Mouse (Mus musculus) Patski (cell line): ENCODE data around the gene Sgsm3. TPM values are rescaled to one million over a fixed set of nuclear protein-coding genes. Genes with fewer than 3 reads are reported as not detected.

Experiments used
- ATAC-seq: fragments of 100-300 bp; one replicate; pipeline ENCODE4 v1.8.0; 2021
- CTCF ChIA-PET: fragments of 350-600 bp; sonication (Branson Sonifier 250); formaldehyde crosslinking; loops from one replicate; lab custom pipeline; 2022; ENCODE audit warnings: inconsistent platforms; lab: Charles Lee
- POLR2A ChIA-PET: fragments of 350-600 bp; sonication (Branson Sonifier 250); formaldehyde crosslinking; loops from one replicate; lab custom pipeline; 2022; ENCODE audit warnings: antibody characterized with exemption, inconsistent platforms; lab: Charles Lee
- DNase-seq: peaks from one replicate; pipeline ENCODE4 v3.0.0-alpha.2; 2011; ENCODE audit warnings: low read depth, low spot score
- H3K27me3 ChIP-seq: fragments of 371-371 bp; one replicate; pipeline ENCODE4 v1.5.1; 2021
- CTCF ChIP-seq: fragments of 100-300 bp; IDR thresholded peaks from one replicate; pipeline ENCODE4 v1.5.1; 2021
- in situ Hi-C: fragments of 300-500 bp; cut with MboI; formaldehyde crosslinking; loops from 3 replicates; pipeline ENCODE4 v1.11.1; 2018; ENCODE audit warnings: low pct_unique_long_range_greater_than_20kb, mixed read lengths
- polyA plus RNA-seq: library from polyadenylated mRNA; unstranded; gene quantifications from one replicate; pipeline ENCODE4 v1.2.3, GENCODE M21; 2021

Sgsm3 gene
- polyA plus RNA-seq, 1 experiment from 2014 or later = 36.8 TPM

DNA sequence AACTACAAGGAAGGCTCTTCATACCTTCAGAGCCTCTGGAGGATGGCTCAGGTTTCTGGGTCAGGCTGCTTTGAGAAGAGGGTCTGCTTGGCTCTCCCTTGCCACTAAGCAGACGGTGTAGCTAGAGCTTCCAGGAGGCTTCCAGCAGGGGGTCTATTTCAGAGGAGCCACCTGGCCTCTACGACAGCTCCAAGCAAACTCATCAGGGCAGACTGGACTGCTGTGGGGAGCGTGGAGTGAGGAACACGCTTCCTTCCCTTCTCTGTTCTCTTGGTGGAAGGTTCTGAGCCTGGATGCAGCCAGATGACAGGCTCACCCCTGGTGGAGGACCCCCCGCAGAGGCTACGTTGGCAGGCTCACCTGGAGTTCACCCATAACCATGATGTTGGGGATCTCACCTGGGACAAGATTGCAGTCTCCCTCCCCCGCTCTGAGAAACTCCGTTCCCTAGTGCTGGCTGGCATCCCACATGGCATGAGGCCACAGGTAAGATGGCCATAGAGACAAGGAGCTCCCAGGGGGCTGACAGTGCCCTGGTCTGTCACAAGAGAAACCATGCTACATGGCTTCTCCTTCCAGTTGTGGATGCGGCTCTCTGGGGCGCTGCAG lies 28.7 kb downstream of the Sgsm3 start:
- POLR2A ChIA-PET = no interaction called here
- CTCF ChIA-PET = no interaction called here
- TF ChIP-seq CTCF = no peak
- no peak for DNase-seq
- ATAC-seq = no peak
- in situ Hi-C loops = no loop called here
- H3K27me3 ChIP-seq = no peaks in the 10 kb centered on the region

DNA sequence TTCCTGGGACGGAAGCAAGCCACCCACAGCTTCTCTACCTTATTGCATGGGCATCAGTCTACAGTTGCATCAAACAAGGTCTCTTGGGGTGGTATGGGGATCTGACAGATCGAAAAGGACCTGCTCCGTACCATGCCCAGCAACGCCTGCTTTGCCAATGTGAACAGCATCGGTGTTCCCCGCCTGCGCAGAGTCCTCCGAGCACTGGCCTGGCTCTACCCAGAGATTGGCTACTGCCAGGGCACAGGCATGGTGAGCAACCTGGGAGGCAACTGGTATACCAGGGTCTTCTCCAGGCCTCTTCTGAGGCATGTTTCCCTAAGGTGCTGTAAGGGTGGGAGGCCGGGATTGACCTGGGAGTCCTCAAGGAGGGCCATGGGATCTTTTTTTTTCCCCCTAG lies 29.8 kb downstream of the Sgsm3 start:
- POLR2A ChIA-PET = no interaction called here
- no peaks in the 10 kb centered on the region for H3K27me3 ChIP-seq
- TF ChIP-seq CTCF = no peak
- CTCF ChIA-PET = no interaction called here
- DNase-seq (no peak), ATAC-seq (no peak)
- in situ Hi-C loops = no loop called here

DNA sequence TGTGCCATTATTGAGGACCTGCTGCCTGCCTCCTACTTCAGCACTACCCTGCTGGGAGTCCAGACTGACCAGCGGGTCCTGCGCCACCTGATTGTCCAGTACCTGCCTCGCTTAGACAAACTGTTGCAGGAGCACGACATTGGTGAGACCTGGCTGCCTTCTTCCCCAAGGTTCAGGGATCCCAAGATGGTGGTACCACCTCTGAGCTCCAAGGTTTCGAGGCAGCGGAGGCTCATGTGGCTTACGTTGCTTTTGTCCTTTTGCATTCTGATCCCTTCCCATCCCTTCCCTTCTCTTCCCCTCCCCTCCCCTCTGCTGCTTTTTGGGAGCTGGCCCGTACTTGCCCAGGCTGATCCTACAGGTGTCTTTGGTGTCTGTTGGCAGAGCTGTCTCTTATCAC lies 30.3 kb downstream of the Sgsm3 start:
- no peak for ATAC-seq
- CTCF ChIA-PET = interaction anchor here (1.4 kb wide), 1 partner anchor 19 kb away, joined by 8 read pairs; no protein-coding TSS in a partner anchor
- in situ Hi-C loops = no loop called here
- no peak for DNase-seq
- POLR2A ChIA-PET = no interaction called here
- no peak for TF ChIP-seq CTCF
- H3K27me3 ChIP-seq = no peaks in the 10 kb centered on the region

DNA sequence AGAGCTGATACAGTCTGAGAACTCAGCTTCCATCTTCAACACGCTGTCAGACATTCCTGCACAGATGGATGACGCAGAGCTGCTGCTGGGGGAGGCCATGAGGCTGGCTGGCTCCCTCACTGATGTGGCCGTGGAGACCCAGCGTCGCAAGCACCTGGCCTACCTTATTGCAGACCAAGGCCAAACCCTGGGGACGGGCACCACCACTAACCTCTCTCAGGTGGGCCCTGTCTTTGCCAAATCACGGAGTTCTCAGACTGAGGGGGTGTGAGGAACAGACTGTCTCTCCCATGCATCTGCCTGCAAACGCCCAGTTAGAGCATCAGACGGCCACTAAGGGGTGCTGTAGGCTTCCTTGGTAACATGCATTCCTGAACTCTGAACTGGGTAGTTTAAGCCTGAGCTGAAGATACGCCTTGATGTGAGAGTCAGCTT lies 31.1 kb downstream of the Sgsm3 start:
- in situ Hi-C loops = no loop called here
- ChIA-PET POLR2A (interaction anchor here (0.5 kb wide), 1 partner anchor 527 kb away, joined by 4 read pairs; no protein-coding TSS in a partner anchor), CTCF (interaction anchor here (1.4 kb wide), 1 partner anchor 18 kb away, joined by 8 read pairs; no protein-coding TSS in a partner anchor)
- no peak for TF ChIP-seq CTCF
- H3K27me3 ChIP-seq = no peaks in the 10 kb centered on the region
- no peak for DNase-seq
- ATAC-seq = no peak

DNA sequence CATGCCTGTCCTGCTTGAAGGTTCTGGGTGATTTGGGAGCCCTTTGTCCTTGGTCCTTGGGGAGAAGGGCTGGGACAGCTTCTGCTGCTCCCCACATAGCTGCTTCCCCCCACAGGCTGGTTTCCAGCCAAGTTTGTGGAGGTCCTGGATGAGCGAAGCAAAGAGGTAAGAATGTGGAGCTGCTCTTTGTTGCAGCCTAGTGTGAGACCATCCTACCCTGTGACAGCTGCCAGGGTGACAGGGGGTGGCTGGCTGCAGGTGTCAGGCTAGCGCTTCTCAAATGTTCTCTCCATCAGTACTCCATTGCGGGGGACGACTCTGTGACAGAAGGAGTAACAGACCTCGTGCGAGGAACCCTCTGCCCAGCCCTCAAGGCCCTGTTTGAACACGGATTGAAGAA lies 32.5 kb downstream of the Sgsm3 start:
- DNase-seq = no peak
- ChIA-PET POLR2A (no interaction called here), CTCF (interaction anchor here (1.2 kb wide), 1 partner anchor 52 kb away, joined by 3 read pairs; no protein-coding TSS in a partner anchor)
- H3K27me3 ChIP-seq = no peaks in the 10 kb centered on the region
- in situ Hi-C loops = no loop called here
- no peak for ATAC-seq
- no peak for TF ChIP-seq CTCF

DNA sequence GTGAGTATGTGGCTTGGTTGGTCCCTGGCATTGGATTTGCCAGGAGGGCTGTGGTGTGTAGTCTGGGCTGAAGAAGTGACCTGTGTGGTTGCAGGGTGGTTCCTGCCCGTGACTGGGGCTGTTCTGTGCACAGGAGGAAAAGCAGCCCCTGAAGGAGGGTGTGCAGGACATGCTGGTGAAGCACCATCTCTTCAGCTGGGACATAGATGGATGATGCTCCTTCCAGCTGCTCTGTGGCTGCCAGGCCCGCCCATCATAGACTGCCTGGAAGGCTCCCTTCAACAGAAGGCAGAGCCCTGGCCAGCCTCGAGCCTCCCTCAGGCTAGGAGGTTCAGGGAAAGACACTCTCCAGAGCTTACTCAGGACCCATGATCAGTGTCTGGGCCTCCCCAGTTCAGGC lies 34.0 kb downstream of the Sgsm3 start:
- ATAC-seq (no peak), DNase-seq (no peak)
- in situ Hi-C loops = no loop called here
- CTCF ChIA-PET = no interaction called here
- POLR2A ChIA-PET = interaction anchor here (1.2 kb wide), 1 partner anchor 16 kb away, joined by 5 read pairs; no protein-coding TSS in a partner anchor
- TF ChIP-seq CTCF = no peak
- H3K27me3 ChIP-seq = no peaks in the 10 kb centered on the region

DNA sequence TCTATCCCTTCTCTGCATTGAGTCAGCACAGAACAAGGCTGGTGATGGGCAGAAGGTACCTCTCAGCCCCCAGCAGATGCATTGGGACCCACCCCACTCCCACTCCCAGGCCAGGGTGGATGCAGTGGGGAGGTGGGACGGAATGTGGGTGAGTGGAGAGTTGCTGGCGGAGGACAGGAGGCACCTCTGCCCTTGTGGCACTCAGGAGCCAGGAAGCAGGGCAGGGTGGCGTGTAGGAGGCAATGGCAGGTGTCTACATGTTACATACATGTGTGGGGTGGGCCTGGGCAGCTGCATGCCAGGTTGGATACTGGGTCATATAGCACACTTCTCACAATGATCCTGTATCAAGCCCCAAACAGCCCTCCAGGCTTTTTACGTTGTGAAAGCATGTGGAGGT lies 34.8 kb downstream of the Sgsm3 start:
- CTCF ChIA-PET = no interaction called here
- no peaks in the 10 kb centered on the region for H3K27me3 ChIP-seq
- ATAC-seq (no peak), DNase-seq (no peak)
- TF ChIP-seq CTCF = no peak
- in situ Hi-C loops = no loop called here
- POLR2A ChIA-PET = no interaction called here

DNA sequence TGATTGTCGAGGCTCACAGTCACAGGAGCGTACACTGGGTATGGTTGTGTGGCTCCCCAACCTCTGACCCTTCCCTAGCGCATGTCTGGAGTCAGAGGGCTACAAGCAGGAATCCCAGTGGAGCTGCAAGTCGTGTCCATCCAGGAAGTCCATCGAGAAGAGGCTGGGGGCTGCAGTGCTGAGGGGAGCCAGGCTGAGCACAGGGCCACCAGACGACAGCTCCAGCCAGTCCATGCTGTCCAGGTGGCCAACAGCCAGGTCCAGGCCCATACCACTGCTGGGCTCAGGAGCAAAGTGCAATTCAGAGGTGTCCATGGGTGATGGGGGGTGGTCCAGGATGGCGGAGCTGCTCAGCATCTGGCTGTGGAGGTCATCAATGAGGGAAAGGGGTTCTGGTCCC lies 35.6 kb downstream of the Sgsm3 start:
- in situ Hi-C loops = no loop called here
- H3K27me3 ChIP-seq = no peaks in the 10 kb centered on the region
- ChIA-PET CTCF (no interaction called here), POLR2A (no interaction called here)
- DNase-seq = no peak
- no peak for TF ChIP-seq CTCF
- no peak for ATAC-seq

DNA sequence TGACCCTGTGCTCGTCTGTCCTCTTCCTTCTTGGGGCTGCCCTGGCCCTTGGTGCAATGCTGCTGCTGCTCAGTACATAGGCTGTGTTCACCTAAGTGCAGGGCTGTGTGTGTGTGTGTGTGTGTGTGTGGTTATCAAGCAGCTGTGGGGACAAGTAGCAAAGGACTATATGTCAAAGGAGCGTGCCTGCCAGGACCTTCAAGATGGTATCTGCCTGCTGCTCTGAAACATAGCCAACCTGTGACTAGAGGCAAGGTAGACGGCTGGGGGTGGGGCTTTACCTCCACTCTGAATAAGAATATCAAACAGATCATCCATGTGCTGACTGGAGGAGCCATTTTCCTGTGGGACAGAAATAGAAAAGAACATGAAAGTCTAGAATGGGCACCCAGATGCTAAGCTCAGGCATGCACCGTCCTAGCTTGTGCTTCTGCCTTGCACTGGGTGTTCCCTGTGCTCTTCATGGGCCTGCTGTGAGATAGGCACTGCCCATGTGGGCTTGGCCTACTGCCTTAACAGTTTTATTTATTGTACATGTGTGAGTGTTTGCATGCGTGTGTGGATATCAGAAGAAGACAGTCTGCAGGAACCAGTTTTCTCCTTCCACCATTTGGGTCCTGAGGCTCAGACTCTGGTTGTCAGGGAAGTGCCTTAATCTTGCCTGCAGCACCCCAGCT lies 37.6 kb downstream of the Sgsm3 start:
- no peak for DNase-seq
- no peaks in the 10 kb centered on the region for H3K27me3 ChIP-seq
- no peak for ATAC-seq
- ChIA-PET POLR2A (no interaction called here), CTCF (no interaction called here)
- in situ Hi-C loops = no loop called here
- no peak for TF ChIP-seq CTCF

DNA sequence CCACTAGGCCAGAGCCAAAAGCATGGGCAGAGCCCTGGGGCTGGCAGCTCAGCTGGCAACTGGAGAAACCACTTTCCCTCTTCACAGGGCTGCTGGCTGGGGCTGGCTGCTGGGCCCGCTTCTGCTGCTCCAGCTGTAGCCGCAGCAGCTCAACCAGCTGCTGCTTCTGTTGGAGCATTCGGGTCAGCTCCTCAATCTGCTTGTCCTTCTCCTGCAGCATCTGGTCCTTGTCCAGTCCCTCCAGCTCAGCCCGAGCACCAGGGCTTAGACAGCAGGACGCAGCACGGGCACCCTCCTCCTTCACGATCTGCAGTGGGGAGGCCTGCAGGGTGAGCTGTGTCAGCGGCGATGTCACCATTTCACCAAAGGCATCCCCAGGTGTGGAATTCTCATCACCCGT lies 38.9 kb downstream of the Sgsm3 start:
- TF ChIP-seq CTCF = no peak

DNA sequence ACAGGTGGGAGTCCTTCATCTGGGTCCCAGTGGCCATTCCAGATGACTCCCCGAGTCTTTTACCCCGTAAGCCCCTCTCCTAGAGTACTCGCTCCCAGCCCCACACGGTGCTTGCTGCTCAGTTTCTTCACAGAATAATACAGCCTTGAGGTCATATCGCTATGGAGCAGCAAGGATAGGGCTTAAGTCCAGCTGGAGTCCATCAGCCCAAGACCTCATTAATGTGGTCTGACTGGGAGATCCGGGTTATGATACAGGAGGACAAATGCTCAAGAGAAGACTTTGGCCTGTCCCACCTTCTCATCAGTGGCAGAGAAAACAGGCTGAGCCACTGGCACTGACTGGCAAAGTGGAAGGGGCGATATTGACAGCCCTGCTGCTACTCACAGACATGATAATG lies 39.7 kb downstream of the Sgsm3 start:
- no peak for TF ChIP-seq CTCF
- no peaks in the 10 kb centered on the region for H3K27me3 ChIP-seq
- POLR2A ChIA-PET = interaction anchor here (1.3 kb wide), 1 partner anchor 45 kb away, joined by 3 read pairs; no protein-coding TSS in a partner anchor
- ATAC-seq = no peak
- CTCF ChIA-PET = interaction anchor here (1.1 to 1.5 kb wide), 2 partner anchors 10 to 48 kb away, joined by 4 read pairs; no protein-coding TSS in a partner anchor
- no peak for DNase-seq
- in situ Hi-C loops = no loop called here

More for the DNA sequence above, 38.9 kb downstream of the Sgsm3 start:
- DNase-seq (no peak), ATAC-seq (no peak)
- no peaks in the 10 kb centered on the region for H3K27me3 ChIP-seq
- ChIA-PET CTCF (interaction anchor here (1.0 to 1.5 kb wide), 2 partner anchors 10 to 11 kb away, joined by 4 read pairs; no protein-coding TSS in a partner anchor), POLR2A (interaction anchor here (1.3 kb wide), 1 partner anchor 46 kb away, joined by 3 read pairs; no protein-coding TSS in a partner anchor)
- in situ Hi-C loops = no loop called here
